Mouse (Mus musculus): Measurements from ENCODE around the gene Bsg. TPM values are rescaled to one million over a fixed set of nuclear protein-coding genes. Genes with fewer than 3 reads are reported as not detected.
"Not testable (repeated sequence)": the region's sequence is repeated elsewhere in the genome, so short reads cannot be mapped to it uniquely, and the experiment has no call there.

The Bsg gene
- polyA plus RNA-seq, 2 experiments: 763 to 805 TPM

- no peaks in the 10 kb centered on the region for H3K27me3 ChIP-seq (ENCODE audit: control insufficient read depth, insufficient read depth, low read length)
- no peak for ATAC-seq (ENCODE audit: low FRiP score, low read depth)
- no peak overlapping the region for H3K9ac ChIP-seq (ENCODE audit: low read depth, low read length, severe bottlenecking)
- H3K4me2 ChIP-seq (replicated peaks; ENCODE audit: low read depth, low read length, severe bottlenecking): no peak overlapping the region
- no peak overlapping the region for H3K4me3 ChIP-seq (replicated peaks; ENCODE audit: low read length)
- H3K36me3 ChIP-seq (ENCODE audit: control insufficient read depth, insufficient read depth, low read length): no peaks in the 10 kb centered on the region
- no peaks in the 10 kb centered on the region for H3K9me3 ChIP-seq (ENCODE audit: control insufficient read depth, low read length)
- H3K4me1 ChIP-seq (ENCODE audit: control insufficient read depth, insufficient read depth, low read length): peaks cover 23% of the 10 kb centered on the region
- H3K27ac ChIP-seq (replicated peaks; ENCODE audit: low read depth, low read length): no peak overlapping the region
- 44% methylated on average over 7 of the region's 7 CpGs for WGBS
- no peak for DNase-seq (ENCODE audit: low spot score)
- no peak for TF ChIP-seq POLR2A (IDR thresholded peaks at IDR 0.05; ENCODE audit: borderline replicate concordance, extremely low read depth, insufficient read depth, insufficient read length)
Measured at GRCm38 (mm10) chr10:79700676-79701075, 3.6 kb upstream of the Bsg start.

GRCm38 (mm10) chr10:79701443-79702129, 2.7 kb upstream of the Bsg start:
- Histone ChIP-seq H3K9me3 (ENCODE audit: control insufficient read depth, low read length) (no peaks in the 10 kb centered on the region), H3K36me3 (ENCODE audit: control insufficient read depth, insufficient read depth, low read length) (no peaks in the 10 kb centered on the region), H3K9ac (ENCODE audit: low read depth, low read length, severe bottlenecking) (no peak overlapping the region), H3K4me3 (replicated peaks; ENCODE audit: low read length) (no peak overlapping the region), H3K27me3 (ENCODE audit: control insufficient read depth, insufficient read depth, low read length) (no peaks in the 10 kb centered on the region), H3K27ac (replicated peaks; ENCODE audit: low read depth, low read length) (no peak overlapping the region), H3K4me2 (replicated peaks; ENCODE audit: low read depth, low read length, severe bottlenecking) (no peak overlapping the region), H3K4me1 (ENCODE audit: control insufficient read depth, insufficient read depth, low read length) (peaks cover 19% of the 10 kb centered on the region)
- DNase-seq (ENCODE audit: low spot score) (no peak), ATAC-seq (ENCODE audit: low FRiP score, low read depth) (no peak)
- WGBS: 49% methylated on average over 10 of the region's 10 CpGs
- TF ChIP-seq POLR2A (IDR thresholded peaks at IDR 0.05; ENCODE audit: borderline replicate concordance, extremely low read depth, insufficient read depth, insufficient read length): no peak

- not testable (repeated sequence) for DNase-seq (ENCODE audit: low spot score); H3K36me3 ChIP-seq (ENCODE audit: control insufficient read depth, insufficient read depth, low read length); H3K9ac ChIP-seq (ENCODE audit: low read depth, low read length, severe bottlenecking); H3K9me3 ChIP-seq (ENCODE audit: control insufficient read depth, low read length); H3K4me3 ChIP-seq (replicated peaks; ENCODE audit: low read length); ATAC-seq (ENCODE audit: low FRiP score, low read depth); H3K27ac ChIP-seq (replicated peaks; ENCODE audit: low read depth, low read length); H3K27me3 ChIP-seq (ENCODE audit: control insufficient read depth, insufficient read depth, low read length); H3K4me2 ChIP-seq (replicated peaks; ENCODE audit: low read depth, low read length, severe bottlenecking)
- WGBS: 83% methylated on average over 2 of the region's 4 CpGs
- H3K4me1 ChIP-seq (ENCODE audit: control insufficient read depth, insufficient read depth, low read length): peaks cover 15% of the 10 kb centered on the region
Measured at GRCm38 (mm10) chr10:79702970-79703369, 1.3 kb upstream of the Bsg start.

GRCm38 (mm10) chr10:79703541-79703940, 750 bp upstream of the Bsg start:
- H3K4me3 ChIP-seq (replicated peaks; ENCODE audit: low read length): peak overlapping the region; percentile 84
- peaks cover 15% of the 10 kb centered on the region for H3K4me1 ChIP-seq (ENCODE audit: control insufficient read depth, insufficient read depth, low read length)
- H3K27me3 ChIP-seq (ENCODE audit: control insufficient read depth, insufficient read depth, low read length): no peaks in the 10 kb centered on the region
- H3K27ac ChIP-seq (replicated peaks; ENCODE audit: low read depth, low read length): no peak overlapping the region
- H3K9me3 ChIP-seq (ENCODE audit: control insufficient read depth, low read length): no peaks in the 10 kb centered on the region
- peak overlapping the region; percentile 75 for H3K9ac ChIP-seq (ENCODE audit: low read depth, low read length, severe bottlenecking)
- DNase-seq (ENCODE audit: low spot score): no peak
- no peak for TF ChIP-seq POLR2A (IDR thresholded peaks at IDR 0.05; ENCODE audit: borderline replicate concordance, extremely low read depth, insufficient read depth, insufficient read length)
- peaks cover 14% of the 10 kb centered on the region for H3K36me3 ChIP-seq (ENCODE audit: control insufficient read depth, insufficient read depth, low read length)
- H3K4me2 ChIP-seq (replicated peaks; ENCODE audit: low read depth, low read length, severe bottlenecking): peak overlapping the region; percentile 95
- no peak for ATAC-seq (ENCODE audit: low FRiP score, low read depth)
- 71% methylated on average over 10 of the region's 10 CpGs for WGBS

GRCm38 (mm10) chr10:79704970-79705360, 674 bp downstream of the Bsg start:
- H3K27me3 ChIP-seq (ENCODE audit: control insufficient read depth, insufficient read depth, low read length): no peaks in the 10 kb centered on the region
- H3K4me1 ChIP-seq (ENCODE audit: control insufficient read depth, insufficient read depth, low read length): peaks cover 15% of the 10 kb centered on the region
- peak overlapping the region; percentile 84 for H3K4me3 ChIP-seq (replicated peaks; ENCODE audit: low read length)
- no peaks in the 10 kb centered on the region for H3K9me3 ChIP-seq (ENCODE audit: control insufficient read depth, low read length)
- H3K36me3 ChIP-seq (ENCODE audit: control insufficient read depth, insufficient read depth, low read length): peaks cover 28% of the 10 kb centered on the region
- H3K9ac ChIP-seq (ENCODE audit: low read depth, low read length, severe bottlenecking): peak overlapping the region; percentile 75
- peak overlapping the region; percentile 95 for H3K4me2 ChIP-seq (replicated peaks; ENCODE audit: low read depth, low read length, severe bottlenecking)
- peak overlapping the region; percentile 77; the same call in 1 of the 2 replicates for H3K27ac ChIP-seq (replicated peaks; ENCODE audit: low read depth, low read length)
- 5% methylated on average over 10 of the region's 10 CpGs for WGBS
- DNase-seq (ENCODE audit: low spot score): no peak
- no peak for TF ChIP-seq POLR2A (IDR thresholded peaks at IDR 0.05; ENCODE audit: borderline replicate concordance, extremely low read depth, insufficient read depth, insufficient read length)
- ATAC-seq (ENCODE audit: low FRiP score, low read depth): no peak

Data from limb, embryonic 14.5 days (tissue).